Mouse (Mus musculus): ENCODE results near the gene Wnt10b.
"Not testable (repeated sequence)": the region's sequence is repeated elsewhere in the genome, so short reads cannot be mapped to it uniquely, and the experiment has no call there.

DNA sequence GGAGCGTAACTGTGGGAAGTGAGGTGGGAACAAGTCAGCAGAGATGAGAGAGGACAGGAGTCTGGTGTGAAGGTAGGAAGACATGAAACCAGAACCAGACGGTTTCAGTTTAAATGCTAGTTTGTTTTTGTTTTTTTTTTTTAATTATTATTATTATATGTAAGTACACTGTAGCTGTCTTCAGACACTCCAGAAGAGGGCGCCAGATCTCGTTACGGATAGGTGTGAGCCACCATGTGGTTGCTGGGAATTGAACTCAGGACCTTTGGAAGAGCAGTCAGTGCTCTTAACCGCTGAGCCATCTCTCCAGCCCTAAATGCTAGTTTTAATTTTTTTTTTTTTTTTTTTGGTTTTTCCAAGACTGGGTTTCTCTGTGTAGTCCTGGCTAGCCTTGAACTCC is 32.3 kb upstream of the Wnt10b start:
- peak; percentile 20; the same call in 1 of the 2 replicates for TF ChIP-seq CTCF (IDR thresholded peaks at IDR 0.05; ENCODE audit: low read depth, low read length)
- TF ChIP-seq POLR2A (IDR thresholded peaks at IDR 0.05; ENCODE audit: borderline replicate concordance, low read depth, low read length): not testable (repeated sequence)
